Mouse (Mus musculus): ENCODE measurements at regions not wholly inside any gene's neighbourhood (a gene's known extent, or its start where the extent isn't known, plus 50 kb on each side); places are given as distances from the start of the nearest gene placed in this dataset.

- TF ChIP-seq GATA1 (IDR thresholded peaks at IDR 0.05; ENCODE audit: borderline replicate concordance, low read length) (no peak), FLI1 (IDR thresholded peaks at IDR 0.05; ENCODE audit: low read length) (no peak)
Measured at GRCm38 (mm10) chr17:29769143-29769542, 52.3 kb upstream of the Ccdc167 start.

Measured in megakaryocyte, embryonic 14.5 days (primary cell).